Mouse (Mus musculus) liver, embryonic 14.5 days (tissue): ENCODE data around the gene BC004004.

Source experiments
- CTCF ChIP-seq: IDR thresholded peaks from 2 replicates; pipeline ENCODE4 v1.5.1; 2016; ENCODE audit warnings: antibody characterized with exemption, low read depth, control low read depth
- EP300 ChIP-seq: IDR thresholded peaks from 2 replicates; pipeline ENCODE4 v1.6.1; 2016; ENCODE audit warnings: antibody characterized with exemption, low read depth

DNA sequence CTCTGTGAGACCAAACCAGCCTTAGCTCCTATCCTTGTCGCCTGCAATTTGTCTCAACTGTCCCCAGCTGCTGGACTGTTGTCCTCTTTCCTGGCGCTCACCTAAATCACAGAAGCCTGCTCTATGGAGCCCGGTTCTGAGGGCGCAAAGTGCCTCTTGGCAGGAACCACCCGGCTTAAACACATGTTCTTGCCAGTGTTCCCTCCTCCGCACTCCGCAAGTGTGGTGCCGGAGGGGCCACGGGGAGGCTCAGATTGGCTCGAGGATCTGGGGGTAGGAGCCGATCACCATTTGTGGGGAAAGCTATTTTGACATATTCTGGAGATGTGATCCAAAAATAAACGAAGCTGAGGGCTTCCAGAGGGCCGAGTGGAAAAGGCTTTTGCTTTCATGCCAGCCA is 20.7 kb upstream of the BC004004 start:
- TF ChIP-seq EP300 (no peak), CTCF (no peak)
